Mouse (Mus musculus): ENCODE measurements around the gene Nrxn1. TPM values are rescaled to one million over a fixed set of nuclear protein-coding genes. Genes with fewer than 3 reads are reported as not detected.

Gene Nrxn1
- total and polyA plus RNA-seq, 3 experiments = 2.0 to 2.7 (median 2.1) TPM

DNA sequence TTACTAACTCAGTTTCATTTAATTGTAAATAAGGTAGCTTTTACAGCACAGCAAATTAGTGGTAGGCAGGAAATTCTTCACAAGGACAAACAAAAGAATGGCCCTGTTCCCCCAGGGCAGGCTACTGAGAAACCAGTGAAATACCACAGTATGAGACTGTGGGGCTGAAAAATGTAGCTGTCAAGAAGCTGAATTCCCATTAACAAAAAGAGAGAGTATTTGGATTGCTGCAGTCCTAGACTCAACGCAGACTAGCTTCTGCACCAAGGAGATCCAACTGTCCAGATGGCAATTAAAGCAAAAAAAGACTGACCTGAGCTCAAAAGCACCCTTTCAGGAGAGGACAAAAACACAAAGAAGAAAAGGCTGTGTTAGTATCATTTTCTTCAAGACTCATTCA is 324.7 kb downstream of the Nrxn1 start:
- Histone ChIP-seq H3K4me3 (no peak overlapping the region), H3K27ac (no peak overlapping the region), H3K36me3 (ENCODE audit: control insufficient read depth, insufficient read depth, low read length) (no peaks in the 10 kb centered on the region), H3K4me1 (ENCODE audit: control insufficient read depth, insufficient read depth, low read length) (no peaks in the 10 kb centered on the region), H3K9ac (ENCODE audit: low read depth, low read length) (no peak overlapping the region), H3K79me2 (replicated peaks; ENCODE audit: control insufficient read depth, insufficient read depth, low read length) (no peaks in the 10 kb centered on the region), H3K27me3 (ENCODE audit: control insufficient read depth, insufficient read depth, low read length) (no peaks in the 10 kb centered on the region)
- TF ChIP-seq CTCF (IDR thresholded peaks at IDR 0.05) (no peak), EP300 (IDR thresholded peaks at IDR 0.05; ENCODE audit: insufficient read depth, low read depth, low read length) (no peak), POLR2A (IDR thresholded peaks at IDR 0.05; ENCODE audit: insufficient read depth, low read depth, low read length) (no peak)
- intact Hi-C loops (cut with DNase I) = no loop called here
- WGBS = 37% methylated on average over 1 of the region's 1 CpGs
- DNase-seq = no peak

DNA sequence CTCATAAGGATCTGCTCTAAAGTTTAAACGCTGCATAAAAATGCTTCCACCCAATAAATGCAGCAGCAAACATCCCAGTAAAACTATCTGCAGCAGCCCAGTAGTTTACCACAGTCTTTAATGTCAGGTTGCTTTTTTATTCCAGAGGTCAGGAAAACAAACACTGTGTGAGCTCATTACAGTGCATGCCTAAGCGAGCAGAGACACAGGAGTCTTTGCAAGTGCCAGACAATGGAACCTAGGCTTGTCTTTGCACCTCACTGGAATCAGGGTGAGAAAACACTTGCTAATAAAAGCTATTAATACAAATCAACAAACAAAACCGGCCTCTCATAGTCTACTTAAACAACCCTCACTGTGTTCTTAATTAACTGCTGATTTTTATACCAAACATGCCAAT is 365.7 kb downstream of the Nrxn1 start:
- DNase-seq = no peak
- 47% methylated on average over 3 of the region's 3 CpGs for WGBS
- H3K36me3 ChIP-seq (ENCODE audit: control insufficient read depth, insufficient read depth, low read length) = no peaks in the 10 kb centered on the region
- no peak overlapping the region for H3K4me3 ChIP-seq
- H3K9ac ChIP-seq (ENCODE audit: low read depth, low read length) = no peak overlapping the region
- no peaks in the 10 kb centered on the region for H3K27me3 ChIP-seq (ENCODE audit: control insufficient read depth, insufficient read depth, low read length)
- no peaks in the 10 kb centered on the region for H3K79me2 ChIP-seq (replicated peaks; ENCODE audit: control insufficient read depth, insufficient read depth, low read length)
- intact Hi-C loops (cut with DNase I) = no loop called here
- TF ChIP-seq CTCF (IDR thresholded peaks at IDR 0.05) (no peak), POLR2A (IDR thresholded peaks at IDR 0.05; ENCODE audit: insufficient read depth, low read depth, low read length) (no peak), EP300 (IDR thresholded peaks at IDR 0.05; ENCODE audit: insufficient read depth, low read depth, low read length) (no peak)
- no peak overlapping the region for H3K27ac ChIP-seq
- no peaks in the 10 kb centered on the region for H3K4me1 ChIP-seq (ENCODE audit: control insufficient read depth, insufficient read depth, low read length)

DNA sequence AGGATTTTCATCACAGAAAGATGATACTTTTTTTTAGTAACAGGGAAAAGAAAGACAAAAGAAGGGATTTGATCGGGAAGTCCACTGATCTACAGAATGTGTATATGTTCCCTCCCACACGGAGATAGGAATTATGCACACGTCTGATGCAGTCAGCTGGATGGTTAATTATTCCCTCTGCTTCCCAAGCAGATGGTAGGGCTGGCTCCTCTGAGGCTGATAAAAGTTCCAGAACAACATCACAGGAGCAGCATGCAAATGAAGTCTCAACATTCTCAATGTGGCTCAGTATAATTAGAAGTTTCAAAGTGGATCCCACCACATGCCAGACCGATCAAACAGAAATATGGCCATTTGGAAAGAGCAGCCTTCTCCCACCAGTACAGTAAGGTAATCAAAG is 388.1 kb downstream of the Nrxn1 start:
- no peaks in the 10 kb centered on the region for H3K27me3 ChIP-seq (ENCODE audit: control insufficient read depth, insufficient read depth, low read length)
- H3K79me2 ChIP-seq (replicated peaks; ENCODE audit: control insufficient read depth, insufficient read depth, low read length) = no peaks in the 10 kb centered on the region
- H3K4me3 ChIP-seq = no peak overlapping the region
- WGBS = 66% methylated on average over 4 of the region's 4 CpGs
- no peak overlapping the region for H3K27ac ChIP-seq
- TF ChIP-seq POLR2A (IDR thresholded peaks at IDR 0.05; ENCODE audit: insufficient read depth, low read depth, low read length) (no peak), CTCF (IDR thresholded peaks at IDR 0.05) (no peak), EP300 (IDR thresholded peaks at IDR 0.05; ENCODE audit: insufficient read depth, low read depth, low read length) (no peak)
- DNase-seq = no peak
- intact Hi-C loops (cut with DNase I) = no loop called here
- H3K36me3 ChIP-seq (ENCODE audit: control insufficient read depth, insufficient read depth, low read length) = no peaks in the 10 kb centered on the region
- no peaks in the 10 kb centered on the region for H3K4me1 ChIP-seq (ENCODE audit: control insufficient read depth, insufficient read depth, low read length)
- no peak overlapping the region for H3K9ac ChIP-seq (ENCODE audit: low read depth, low read length)

DNA sequence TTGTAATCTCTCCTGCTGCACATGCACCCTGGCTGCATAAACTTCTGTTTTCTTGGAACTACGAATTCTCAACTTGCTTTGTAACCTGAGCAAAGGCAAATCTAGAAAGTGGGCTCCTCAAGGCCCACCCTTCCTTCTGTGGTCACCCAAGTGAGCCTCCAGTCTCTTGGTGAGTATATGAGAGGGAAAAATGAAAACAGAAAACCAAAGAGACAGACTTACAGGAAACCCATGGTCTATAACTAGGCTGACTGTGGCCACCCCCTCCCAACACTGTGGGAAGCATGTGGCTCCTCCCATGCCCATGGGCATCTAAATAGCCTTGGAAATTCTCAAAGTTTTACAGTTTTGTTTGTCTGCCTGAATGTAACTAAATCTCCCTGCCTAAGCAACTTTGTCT is 390.2 kb downstream of the Nrxn1 start:
- Histone ChIP-seq H3K9ac (ENCODE audit: low read depth, low read length) (no peak overlapping the region), H3K36me3 (ENCODE audit: control insufficient read depth, insufficient read depth, low read length) (no peaks in the 10 kb centered on the region), H3K4me1 (ENCODE audit: control insufficient read depth, insufficient read depth, low read length) (no peaks in the 10 kb centered on the region), H3K27me3 (ENCODE audit: control insufficient read depth, insufficient read depth, low read length) (no peaks in the 10 kb centered on the region), H3K4me3 (no peak overlapping the region), H3K79me2 (replicated peaks; ENCODE audit: control insufficient read depth, insufficient read depth, low read length) (no peaks in the 10 kb centered on the region), H3K27ac (no peak overlapping the region)
- intact Hi-C loops (cut with DNase I) = no loop called here
- no peak for DNase-seq
- WGBS = 74% methylated on average over 1 of the region's 1 CpGs
- no peak for TF ChIP-seq EP300 (IDR thresholded peaks at IDR 0.05; ENCODE audit: insufficient read depth, low read depth, low read length)
- TF ChIP-seq POLR2A (IDR thresholded peaks at IDR 0.05; ENCODE audit: insufficient read depth, low read depth, low read length) = no peak
- no peak for TF ChIP-seq CTCF (IDR thresholded peaks at IDR 0.05)

DNA sequence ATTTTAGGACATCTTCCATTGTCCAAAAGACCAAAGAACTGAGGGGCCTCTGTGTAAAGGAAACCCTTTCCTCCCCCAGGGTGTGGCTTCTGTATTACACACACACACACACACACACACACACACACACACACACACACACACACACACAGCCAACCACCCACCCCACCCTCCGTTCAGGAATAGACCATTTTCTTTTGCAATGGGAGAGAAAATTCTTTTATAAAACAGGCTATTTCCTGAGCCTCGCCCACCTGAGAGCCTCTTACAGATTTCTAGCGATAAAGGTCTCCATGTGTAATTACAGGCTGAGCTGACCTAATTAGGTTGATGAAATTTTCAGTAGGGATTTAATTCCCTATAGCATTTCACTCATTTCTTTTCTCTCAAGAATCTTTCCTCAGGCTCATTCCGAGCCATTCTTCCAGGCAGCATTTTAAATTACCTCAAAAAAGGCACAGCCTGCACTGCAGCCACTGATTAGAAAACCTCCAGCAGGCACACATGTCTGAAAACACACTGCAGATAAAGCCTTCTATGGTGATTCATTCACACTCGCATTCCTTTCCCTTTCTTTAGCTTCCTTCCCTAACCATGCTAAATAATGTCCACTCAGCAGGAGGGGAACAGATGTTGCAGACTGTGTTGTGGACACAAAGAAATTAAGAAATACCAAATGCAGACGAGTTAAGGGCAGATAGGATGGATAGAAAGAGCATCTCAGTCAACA is 396.6 kb downstream of the Nrxn1 start:
- no peak overlapping the region for H3K9ac ChIP-seq (ENCODE audit: low read depth, low read length)
- H3K4me3 ChIP-seq = no peak overlapping the region
- H3K27me3 ChIP-seq (ENCODE audit: control insufficient read depth, insufficient read depth, low read length) = no peaks in the 10 kb centered on the region
- 15% methylated on average over 6 of the region's 6 CpGs for WGBS
- intact Hi-C loops (cut with DNase I) = no loop called here
- no peak for DNase-seq
- no peaks in the 10 kb centered on the region for H3K36me3 ChIP-seq (ENCODE audit: control insufficient read depth, insufficient read depth, low read length)
- TF ChIP-seq EP300 (IDR thresholded peaks at IDR 0.05; ENCODE audit: insufficient read depth, low read depth, low read length) (no peak), POLR2A (IDR thresholded peaks at IDR 0.05; ENCODE audit: insufficient read depth, low read depth, low read length) (no peak), CTCF (IDR thresholded peaks at IDR 0.05) (no peak)
- H3K27ac ChIP-seq = no peak overlapping the region
- no peaks in the 10 kb centered on the region for H3K4me1 ChIP-seq (ENCODE audit: control insufficient read depth, insufficient read depth, low read length)
- H3K79me2 ChIP-seq (replicated peaks; ENCODE audit: control insufficient read depth, insufficient read depth, low read length) = no peaks in the 10 kb centered on the region

DNA sequence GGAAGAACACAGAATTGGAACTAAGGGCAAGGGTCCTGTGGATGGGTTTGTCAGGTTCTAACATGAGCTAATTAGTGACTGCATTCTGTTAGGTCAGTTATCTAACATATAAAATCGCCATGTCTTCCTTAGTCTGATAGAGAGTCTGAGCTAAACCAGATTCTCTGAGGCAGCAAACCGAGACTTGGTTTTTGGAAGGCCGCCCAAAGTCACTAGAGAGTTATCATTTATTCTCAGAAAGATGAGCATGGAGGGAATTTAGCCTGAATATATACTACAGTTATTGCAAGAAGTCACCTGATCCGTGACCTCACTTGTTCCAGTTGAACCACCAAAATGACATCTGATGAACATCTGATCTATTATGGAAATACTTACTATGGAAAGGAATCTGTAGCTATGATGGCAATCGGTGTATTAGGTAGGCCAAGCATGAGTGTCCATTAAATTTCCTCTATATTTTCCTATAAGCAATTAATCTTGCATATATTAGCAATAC is 397.7 kb downstream of the Nrxn1 start:
- H3K4me3 ChIP-seq = no peak overlapping the region
- H3K79me2 ChIP-seq (replicated peaks; ENCODE audit: control insufficient read depth, insufficient read depth, low read length) = no peaks in the 10 kb centered on the region
- no peaks in the 10 kb centered on the region for H3K4me1 ChIP-seq (ENCODE audit: control insufficient read depth, insufficient read depth, low read length)
- H3K9ac ChIP-seq (ENCODE audit: low read depth, low read length) = no peak overlapping the region
- DNase-seq = no peak
- intact Hi-C loops (cut with DNase I) = no loop called here
- H3K27ac ChIP-seq = no peak overlapping the region
- no peak for TF ChIP-seq EP300 (IDR thresholded peaks at IDR 0.05; ENCODE audit: insufficient read depth, low read depth, low read length)
- no peak for TF ChIP-seq CTCF (IDR thresholded peaks at IDR 0.05)
- no peak for TF ChIP-seq POLR2A (IDR thresholded peaks at IDR 0.05; ENCODE audit: insufficient read depth, low read depth, low read length)
- no peaks in the 10 kb centered on the region for H3K27me3 ChIP-seq (ENCODE audit: control insufficient read depth, insufficient read depth, low read length)
- WGBS = 74% methylated on average over 5 of the region's 5 CpGs
- no peaks in the 10 kb centered on the region for H3K36me3 ChIP-seq (ENCODE audit: control insufficient read depth, insufficient read depth, low read length)
